ENCODE assay signal across 29 mouse cellular contexts in genomic region chr19:6989251-6989650, GRCm38 (mm10). TPM values are rescaled to one million over a fixed set of nuclear protein-coding genes. Genes with fewer than 3 reads are reported as not detected.
A peak's percentile ranks its signal among the peaks of the same experiment; 100 is the strongest.
DNase-seq lines count a peak whose midpoint lies in the region; ATAC-seq lines count a peak whose summit lies in the region.
"Had no signal": no experiment of that assay in that cellular context is flagged by ENCODE, and none has a peak within 500 bp of the region (broad histone marks: within the 10 kb centered on the region; RNA-seq: fewer than 3 reads in every experiment).

No protein-coding gene starts in this region.

- H3K9ac ChIP-seq in kidney, embryonic 14.5 days (ENCODE audit: low read depth, low read length) = no peak overlapping the region
- H3K9ac ChIP-seq: forebrain, embryonic 13.5 days; heart, embryonic 15.5 days; kidney, embryonic 15.5 days; liver, embryonic 12.5 days; liver, postnatal 0 days; midbrain, embryonic 13.5 days had no signal

- no peaks in the 10 kb centered on the region for H3K27me3 ChIP-seq in kidney, embryonic 14.5 days (ENCODE audit: control insufficient read depth, insufficient read depth, low read length)
- H3K27me3 ChIP-seq: CH12.LX; forebrain, embryonic 13.5 days; heart, embryonic 15.5 days; kidney, embryonic 15.5 days; liver, embryonic 12.5 days; midbrain, embryonic 13.5 days had no signal

- H3K4me3 ChIP-seq in kidney, embryonic 14.5 days (ENCODE audit: low read length) = no peak overlapping the region
- H3K4me3 ChIP-seq: erythroblast, embryonic 14.5 days; forebrain, embryonic 13.5 days; heart, embryonic 15.5 days; kidney, embryonic 15.5 days; layer of hippocampus, adult 2 months; left cerebral cortex, adult 2 months; liver, embryonic 12.5 days; midbrain, embryonic 13.5 days had no signal

- peaks cover 6% of the 10 kb centered on the region; the same call in 1 of the 2 replicates for H3K36me3 ChIP-seq in kidney, embryonic 14.5 days (ENCODE audit: control insufficient read depth, insufficient read depth, low read length)

- H3K27ac ChIP-seq in kidney, embryonic 14.5 days (ENCODE audit: low read depth, low read length) = no peak overlapping the region
- H3K27ac ChIP-seq: forebrain, embryonic 13.5 days; heart, embryonic 15.5 days; kidney, embryonic 15.5 days; layer of hippocampus, adult 2 months; left cerebral cortex, adult 2 months; liver, embryonic 12.5 days; macrophage; midbrain, embryonic 13.5 days had no signal

- DNase-seq in adrenal gland, adult (ENCODE audit: inconsistent age in 2 of 2, low spot score in 1 of 2) = peak; percentile 19 to 43
- DNase-seq in adrenal gland, postnatal 25 days = no peak
- peak; percentile 26 for DNase-seq in cerebellum, adult 8-10 months
- no peak for DNase-seq in cerebellum, adult 9-10 months
- peak; percentile 12 for DNase-seq in kidney, postnatal 10 days
- DNase-seq in urinary bladder, postnatal 14 days (ENCODE audit: low spot score) = peak; percentile 68
- no peak for DNase-seq in urinary bladder, postnatal 25 days (ENCODE audit: low spot score)
- DNase-seq: cerebellum, postnatal 36 days; embryo, embryonic 11 days; gastrocnemius, postnatal 10 days; kidney, postnatal 36 days; liver, postnatal 0 days; retina, postnatal 1 day; right cerebral cortex, postnatal 14 days; thymus, adult 2 months had no signal

- 82% methylated on average over 8 of the region's 8 CpGs for WGBS in kidney, embryonic 14.5 days

- no peak for ATAC-seq in kidney, embryonic 14.5 days (ENCODE audit: low FRiP score, low TSS enrichment)
- ATAC-seq: forebrain, embryonic 13.5 days; hindbrain, embryonic 16.5 days; liver, embryonic 12.5 days; liver, postnatal 0 days; lung, postnatal 0 days; midbrain, embryonic 13.5 days had no signal

- H3K4me1 ChIP-seq in kidney, embryonic 14.5 days (ENCODE audit: control insufficient read depth, insufficient read depth, low read length) = peaks cover 23% of the 10 kb centered on the region

- H3K9me3 ChIP-seq in kidney, embryonic 14.5 days (ENCODE audit: control insufficient read depth, low read length) = no peaks in the 10 kb centered on the region
- H3K9me3 ChIP-seq: forebrain, embryonic 13.5 days; G1E; heart, embryonic 15.5 days; kidney, embryonic 15.5 days; liver, embryonic 12.5 days; midbrain, embryonic 13.5 days had no signal

- no peak overlapping the region for H3K4me2 ChIP-seq in kidney, embryonic 14.5 days (replicated peaks; ENCODE audit: low read depth, low read length)
- H3K4me2 ChIP-seq: forebrain, embryonic 13.5 days; heart, embryonic 15.5 days; kidney, embryonic 15.5 days; liver, embryonic 12.5 days had no signal

RNA-seq across cellular contexts. Expression of gene Vegfb, which starts 1.8 kb away (rescaled TPM):
- 86.0 and 90.9 TPM in 2 replicates for total RNA-seq in adrenal gland, postnatal 25 days (2021)
- polyA plus RNA-seq in kidney, embryonic 14.5 days (2014; fragmentation: Nextera tagmentation; extraction: Ambion mirVana) = 38.2 and 39.8 TPM in 2 replicates

RNA-seq across cellular contexts. Expression of gene Dnajc4, which starts 3.1 kb away (rescaled TPM):
- 46.9 and 50.3 TPM in 2 replicates for total RNA-seq in adrenal gland, postnatal 25 days (2021)
- polyA plus RNA-seq in kidney, embryonic 14.5 days (2014; fragmentation: Nextera tagmentation; extraction: Ambion mirVana) = 22.6 and 24.0 TPM in 2 replicates

RNA-seq across cellular contexts. Expression of gene Nudt22, which starts 6.7 kb away (rescaled TPM):
- total RNA-seq in adrenal gland, postnatal 25 days (2021) = 35.9 and 50.6 TPM in 2 replicates
- polyA plus RNA-seq in kidney, embryonic 14.5 days (2014; fragmentation: Nextera tagmentation; extraction: Ambion mirVana) = 20.4 and 22.2 TPM in 2 replicates

RNA-seq across cellular contexts. Expression of gene Trpt1, which starts 6.7 kb away (rescaled TPM):
- total RNA-seq in adrenal gland, postnatal 25 days (2021) = 15.9 and 19.5 TPM in 2 replicates
- 9.7 and 12.1 TPM in 2 replicates for polyA plus RNA-seq in kidney, embryonic 14.5 days (2014; fragmentation: Nextera tagmentation; extraction: Ambion mirVana)

RNA-seq across cellular contexts. Expression of gene Fkbp2, which starts 8.9 kb away (rescaled TPM):
- total RNA-seq in adrenal gland, postnatal 25 days (2021) = 102 and 139 TPM in 2 replicates
- polyA plus RNA-seq in kidney, embryonic 14.5 days (2014; fragmentation: Nextera tagmentation; extraction: Ambion mirVana) = 89.7 and 118 TPM in 2 replicates

Comparison
In these comparisons a context has a peak if more than half of its experiments do, and no peak if none do; other contexts are left out.
1. DNase-seq: peak in adrenal gland, adult (2 of 2), cerebellum, adult 8-10 months (single experiment), kidney, postnatal 10 days (single experiment) and urinary bladder, postnatal 14 days (single experiment); none in adrenal gland, postnatal 25 days (single experiment), cerebellum, adult 9-10 months (single experiment) and urinary bladder, postnatal 25 days (single experiment).